10 mouse cellular contexts compared by ENCODE assay signal in the genomic region with DNA sequence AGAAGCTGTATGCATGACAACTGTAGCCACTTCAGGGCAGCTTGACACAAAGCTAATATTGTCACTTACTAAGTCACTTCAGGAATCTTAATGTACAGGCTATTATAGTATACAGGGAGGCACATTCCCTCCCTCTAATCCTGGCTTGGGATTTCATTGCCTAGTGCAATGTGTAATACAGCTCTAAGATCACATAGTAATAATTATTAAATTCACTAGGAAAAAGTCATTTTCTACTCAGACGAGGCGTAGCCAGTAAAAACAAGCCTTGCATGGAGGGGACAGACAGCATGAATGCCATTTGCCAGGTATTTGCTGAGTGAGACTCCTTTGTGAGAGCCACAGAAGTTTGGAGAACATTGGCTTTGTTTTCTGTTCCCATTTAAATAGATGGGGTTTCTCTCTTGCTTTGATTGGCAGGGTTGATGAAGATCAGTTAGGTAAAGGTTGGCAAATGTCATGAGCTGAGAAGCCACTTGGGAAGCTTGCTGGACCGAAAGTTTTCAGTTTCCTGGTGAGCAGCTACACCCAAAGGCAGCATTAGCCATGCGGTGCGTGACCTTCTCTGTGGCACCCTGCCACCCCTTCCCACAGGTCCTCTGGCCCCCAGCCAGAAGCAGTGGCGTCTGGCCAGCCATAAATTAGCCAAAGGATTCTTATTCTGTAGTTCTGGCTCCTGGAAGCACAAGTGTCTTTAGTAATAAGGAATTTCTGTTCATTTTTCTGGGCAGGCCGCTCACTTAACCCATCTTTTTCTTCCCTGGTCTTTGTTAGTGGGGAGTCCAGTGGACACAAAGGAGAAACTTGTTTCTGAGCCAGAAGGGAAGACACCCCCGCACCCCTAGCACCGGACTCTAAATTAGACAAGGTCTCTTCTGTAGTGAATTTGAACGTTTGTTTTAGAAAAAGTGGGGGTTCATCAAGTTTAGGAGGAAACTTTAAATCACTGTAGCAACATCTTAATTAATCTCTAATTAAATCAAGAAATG. TPM values are rescaled to one million over a fixed set of nuclear protein-coding genes. Genes with fewer than 3 reads are reported as not detected.
DNase-seq lines count a peak whose midpoint lies in the region; ATAC-seq and TF ChIP-seq lines count a peak whose summit lies in the region.
"Had no signal": no experiment of that assay in that cellular context is flagged by ENCODE, and none has a peak within 500 bp of the region (broad histone marks: within the 10 kb centered on the region; RNA-seq: fewer than 3 reads in every experiment).

No protein-coding gene starts in this region.

- no peaks in the 10 kb centered on the region for H3K27me3 ChIP-seq in forebrain, postnatal 0 days (ENCODE audit: insufficient read depth, low read length)
- H3K27me3 ChIP-seq: CH12.LX had no signal

- H3K36me3 ChIP-seq in forebrain, postnatal 0 days (ENCODE audit: insufficient read depth) = no peaks in the 10 kb centered on the region

- WGBS in forebrain, postnatal 0 days = 16% methylated on average over 10 of the region's 10 CpGs

- no peak overlapping the region for H3K27ac ChIP-seq in forebrain, postnatal 0 days (ENCODE audit: low read depth, low read length)
- H3K27ac ChIP-seq: macrophage had no signal

- H3K4me1 ChIP-seq in forebrain, postnatal 0 days (ENCODE audit: insufficient read depth) = no peaks in the 10 kb centered on the region

- H3K4me2 ChIP-seq in forebrain, postnatal 0 days (ENCODE audit: low read depth) = no peak overlapping the region

- H3K4me3 ChIP-seq in forebrain, postnatal 0 days (ENCODE audit: low read depth, low read length) = no peak overlapping the region

- DNase-seq in gastrocnemius, adult 18-20 months (ENCODE audit: low spot score) = peak; percentile 29
- no peak for DNase-seq in gastrocnemius, postnatal 25 days
- peak; percentile 57 for DNase-seq in adrenal gland, adult 8-10 months
- peak; percentile 64 for DNase-seq in forebrain, postnatal 0 days
- peak; percentile 90 for DNase-seq in kidney, adult 9 months
- peak; percentile 19 to 55 for DNase-seq in lung, adult 18-20 months
- DNase-seq in right cerebral cortex, postnatal 14 days = peak; percentile 72

- no peak overlapping the region for H3K9ac ChIP-seq in forebrain, postnatal 0 days

- ATAC-seq in forebrain, postnatal 0 days = peak; percentile 36; the same call in 1 of the 2 replicates
- no peak for ATAC-seq in activated CD4-positive, CD25-positive, alpha-beta regulatory T cell, adult 4 months

- H3K9me3 ChIP-seq in forebrain, postnatal 0 days (ENCODE audit: low read length) = 0 out of 2 replicates have a peak, but pooled peaks cover 4% of the 10 kb centered on the region

- no peak for TF ChIP-seq CTCF in forebrain, postnatal 0 days (IDR thresholded peaks at IDR 0.05; ENCODE audit: low read depth)

RNA-seq across cellular contexts. Expression of a gene that starts 37.4 kb away (rescaled TPM):
- 10 to 100 TPM; 44.4 to 55.9 TPM for total RNA-seq in gastrocnemius, adult 18-20 months (2021)
- total RNA-seq in gastrocnemius, postnatal 25 days (2021) = 10 to 100 TPM; 32.9 to 37.9 TPM
- total RNA-seq in adrenal gland, adult 8-10 months (2022) = 10 to 100 TPM; 36.6 to 80.9 (median 60.9) TPM
- 14.2 and 18.3 TPM in 2 replicates for total RNA-seq in forebrain, postnatal 0 days (2014; rRNA removed)
- 33.5 and 34.8 TPM in 2 replicates for polyA plus RNA-seq in forebrain, postnatal 0 days (2015; fragmentation: Nextera tagmentation; extraction: Ambion mirVana)
- polyA plus RNA-seq in activated CD4-positive, CD25-positive, alpha-beta regulatory T cell, adult 4 months (2017; shearing (Covaris generic)) = 10 to 100 TPM in 1 of 2 experiments, 1 to 10 TPM in 1; 9.3 to 10.2 TPM
